10 mouse cellular contexts compared by ENCODE assay signal in the genomic region with DNA sequence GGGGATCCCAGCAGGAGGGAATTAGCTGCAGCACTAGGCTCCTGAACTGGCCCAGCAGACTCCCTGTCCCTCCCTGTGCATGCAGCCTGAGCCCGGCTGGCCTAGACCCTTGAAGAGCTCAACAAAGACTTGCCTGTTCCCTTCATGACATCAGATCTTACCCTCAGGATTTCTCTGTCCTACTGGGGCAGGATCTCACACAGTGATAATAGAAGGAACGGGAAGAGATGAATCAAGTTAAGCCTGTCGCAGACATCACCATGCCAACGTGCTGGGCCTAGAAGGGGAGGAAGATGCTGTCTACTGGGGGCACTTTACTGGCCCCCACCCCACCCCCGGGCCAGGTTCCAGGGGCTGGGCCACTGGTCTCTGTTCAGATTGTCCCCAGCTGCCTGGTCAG. TPM values are rescaled to one million over a fixed set of nuclear protein-coding genes. Genes with fewer than 3 reads are reported as not detected.
DNase-seq lines count a peak whose midpoint lies in the region; ATAC-seq and TF ChIP-seq lines count a peak whose summit lies in the region.
"Had no signal": no experiment of that assay in that cellular context is flagged by ENCODE, and none has a peak within 500 bp of the region (broad histone marks: within the 10 kb centered on the region; RNA-seq: fewer than 3 reads in every experiment).

No protein-coding gene starts in this region.

- H3K4me3 ChIP-seq in forebrain, embryonic 16.5 days (replicated peaks; ENCODE audit: low read length): no peak overlapping the region
- H3K4me3 ChIP-seq in limb, embryonic 14.5 days (replicated peaks; ENCODE audit: low read length): no peak overlapping the region
- H3K4me3 ChIP-seq in stomach, embryonic 14.5 days (ENCODE audit: low read depth, low read length): no peak overlapping the region

- no peak for TF ChIP-seq POLR2A in limb, embryonic 14.5 days (IDR thresholded peaks at IDR 0.05; ENCODE audit: borderline replicate concordance, extremely low read depth, insufficient read depth, insufficient read length)

- 11% methylated on average over 5 of the region's 5 CpGs for WGBS in forebrain, embryonic 16.5 days
- 44% methylated on average over 5 of the region's 5 CpGs for WGBS in limb, embryonic 14.5 days
- WGBS in stomach, embryonic 14.5 days: 49% methylated on average over 5 of the region's 5 CpGs

- H3K4me1 ChIP-seq in forebrain, embryonic 16.5 days (replicated peaks; ENCODE audit: control insufficient read depth, insufficient read depth, low read length): peaks cover 32% of the 10 kb centered on the region
- H3K4me1 ChIP-seq in limb, embryonic 14.5 days (ENCODE audit: control insufficient read depth, insufficient read depth, low read length): no peaks in the 10 kb centered on the region
- peaks cover 8% of the 10 kb centered on the region for H3K4me1 ChIP-seq in stomach, embryonic 14.5 days (ENCODE audit: control insufficient read depth, insufficient read depth, low read length)

- H3K36me3 ChIP-seq in forebrain, embryonic 16.5 days (ENCODE audit: control insufficient read depth, insufficient read depth): no peaks in the 10 kb centered on the region
- no peaks in the 10 kb centered on the region for H3K36me3 ChIP-seq in limb, embryonic 14.5 days (ENCODE audit: control insufficient read depth, insufficient read depth, low read length)
- no peaks in the 10 kb centered on the region for H3K36me3 ChIP-seq in stomach, embryonic 14.5 days (ENCODE audit: control insufficient read depth, insufficient read depth, low read length)

- no peak overlapping the region for H3K4me2 ChIP-seq in forebrain, embryonic 16.5 days (ENCODE audit: low read length)
- H3K4me2 ChIP-seq in limb, embryonic 14.5 days (replicated peaks; ENCODE audit: low read depth, low read length, severe bottlenecking): no peak overlapping the region
- H3K4me2 ChIP-seq in stomach, embryonic 14.5 days (replicated peaks; ENCODE audit: low read depth, low read length): no peak overlapping the region

- 0 out of 2 replicates have a peak overlapping the region, but pooled peaks have one; percentile 6 for H3K27ac ChIP-seq in forebrain, embryonic 16.5 days (ENCODE audit: low read length)
- no peak overlapping the region for H3K27ac ChIP-seq in limb, embryonic 14.5 days (replicated peaks; ENCODE audit: low read depth, low read length)
- no peak overlapping the region for H3K27ac ChIP-seq in stomach, embryonic 14.5 days (ENCODE audit: low read length)

- H3K9me3 ChIP-seq in forebrain, embryonic 16.5 days (ENCODE audit: control insufficient read depth, low read length): no peaks in the 10 kb centered on the region
- no peaks in the 10 kb centered on the region for H3K9me3 ChIP-seq in limb, embryonic 14.5 days (ENCODE audit: control insufficient read depth, low read length)
- no peaks in the 10 kb centered on the region for H3K9me3 ChIP-seq in stomach, embryonic 14.5 days (ENCODE audit: control insufficient read depth, low read depth, low read length)

- peak overlapping the region; percentile 23; the same call in 1 of the 2 replicates for H3K9ac ChIP-seq in forebrain, embryonic 16.5 days (replicated peaks; ENCODE audit: low read depth, low read length)
- H3K9ac ChIP-seq in limb, embryonic 14.5 days (ENCODE audit: low read depth, low read length, severe bottlenecking): no peak overlapping the region
- no peak overlapping the region for H3K9ac ChIP-seq in stomach, embryonic 14.5 days (replicated peaks; ENCODE audit: low read depth, low read length)

- no peaks in the 10 kb centered on the region for H3K27me3 ChIP-seq in forebrain, embryonic 16.5 days (replicated peaks; ENCODE audit: control insufficient read depth, insufficient read depth, low read length)
- H3K27me3 ChIP-seq in limb, embryonic 14.5 days (ENCODE audit: control insufficient read depth, insufficient read depth, low read length): no peaks in the 10 kb centered on the region
- no peaks in the 10 kb centered on the region for H3K27me3 ChIP-seq in stomach, embryonic 14.5 days (ENCODE audit: control insufficient read depth, insufficient read depth, low read length)
- H3K27me3 ChIP-seq: Patski had no signal

- ATAC-seq in forebrain, embryonic 16.5 days: peak; percentile 47
- peak; percentile 24; the same call in 1 of the 2 replicates for ATAC-seq in limb, embryonic 14.5 days (ENCODE audit: low FRiP score, low read depth)
- ATAC-seq in stomach, embryonic 14.5 days (ENCODE audit: insufficient number of reproducible peaks, insufficient read depth, low FRiP score, low read depth): peak; percentile 57; the same call in 1 of the 2 replicates
- no peak for ATAC-seq in inflammation-experienced regulatory T-cells, adult 6 months
- ATAC-seq: Patski had no signal

- peak; percentile 49 for DNase-seq in lung, postnatal 10 days
- no peak for DNase-seq in lung, adult 18-20 months
- no peak for DNase-seq in limb, embryonic 14.5 days (ENCODE audit: low spot score)
- DNase-seq in urinary bladder, postnatal 14 days (ENCODE audit: low spot score): no peak
- DNase-seq in right cerebral cortex, postnatal 36 days (ENCODE audit: low spot score in 2 of 2): no peak
- DNase-seq: cerebellum, postnatal 25 days had no signal

RNA-seq across cellular contexts. Expression of a gene that starts 53.1 kb away (rescaled TPM):
- 186 and 218 TPM in 2 replicates for polyA plus RNA-seq in forebrain, embryonic 16.5 days (2015; fragmentation: Nextera tagmentation; extraction: Ambion mirVana)
- polyA plus RNA-seq in limb, embryonic 14.5 days (2012; rRNA removed): 3.5 and 4.6 TPM in 2 replicates
- 11.3 and 11.9 TPM in 2 replicates for polyA plus RNA-seq in limb, embryonic 14.5 days (2014; fragmentation: Nextera tagmentation; extraction: Ambion mirVana)
- 16.4 and 19.9 TPM in 2 replicates for polyA plus RNA-seq in stomach, embryonic 14.5 days (2014; fragmentation: Nextera tagmentation; extraction: Ambion mirVana)
- 10 to 100 TPM; 45.2 to 55.3 (median 53.3) TPM for polyA plus RNA-seq in inflammation-experienced regulatory T-cells, adult 6 months (2017; shearing (Covaris generic))
